Mouse (Mus musculus): ENCODE measurements around the gene Accs.

Gene Accs

GRCm38 (mm10) chr2:93794375-93794774 is 55.4 kb downstream of the Accs start:
- DNase-seq (ENCODE audit: low spot score in 2 of 2): no peak

- peak in 1 of 2 experiments; percentile 51 for DNase-seq (ENCODE audit: low spot score in 2 of 2)
Measured at GRCm38 (mm10) chr2:93791516-93792499, 57.9 kb downstream of the Accs start.

- no peak for DNase-seq (ENCODE audit: low spot score in 2 of 2)
Measured at GRCm38 (mm10) chr2:93790798-93791345, 58.9 kb downstream of the Accs start.

- DNase-seq (ENCODE audit: low spot score in 2 of 2): no peak
Measured at GRCm38 (mm10) chr2:93788557-93788956, 61.2 kb downstream of the Accs start.

- peak; percentile 87 to 90 for DNase-seq (ENCODE audit: low spot score in 2 of 2)
Measured at GRCm38 (mm10) chr2:93786175-93786574, 63.6 kb downstream of the Accs start.

- DNase-seq (ENCODE audit: low spot score in 2 of 2): no peak
Measured at GRCm38 (mm10) chr2:93785432-93785798, 64.3 kb downstream of the Accs start.

GRCm38 (mm10) chr2:93784721-93785431 is 64.9 kb downstream of the Accs start:
- DNase-seq (ENCODE audit: low spot score in 2 of 2): no peak

GRCm38 (mm10) chr2:93783926-93784539 is 65.7 kb downstream of the Accs start:
- DNase-seq (ENCODE audit: low spot score in 2 of 2): no peak
